7 mouse cellular contexts compared by ENCODE assay signal in genomic region chr6:7847890-7848508, GRCm38 (mm10). TPM values are rescaled to one million over a fixed set of nuclear protein-coding genes. Genes with fewer than 3 reads are reported as not detected.
DNase-seq lines count a peak whose midpoint lies in the region; ATAC-seq lines count a peak whose summit lies in the region.

No protein-coding gene starts in this region.

- H3K4me3 ChIP-seq in liver, embryonic 15.5 days (replicated peaks) = peak overlapping the region; percentile 19; the same call in 1 of the 2 replicates
- H3K4me3 ChIP-seq in forebrain, embryonic 13.5 days = no peak overlapping the region

- DNase-seq in kidney, adult 9 months = peak; percentile 57
- DNase-seq in kidney, postnatal 14 days = no peak
- DNase-seq in CD4-positive helper T cell, adult 2 months (ENCODE audit: low read depth, low spot score) = peak; percentile 10
- DNase-seq in adrenal gland, postnatal 14 days = peak; percentile 62
- no peak for DNase-seq in cerebellum, postnatal 36 days

- H3K27me3 ChIP-seq in liver, embryonic 15.5 days = no peaks in the 10 kb centered on the region
- no peaks in the 10 kb centered on the region for H3K27me3 ChIP-seq in forebrain, embryonic 13.5 days

- WGBS in liver, embryonic 15.5 days (ENCODE audit: insufficient replicate concordance) = 22% methylated on average over 6 of the region's 6 CpGs
- 65% methylated on average over 6 of the region's 6 CpGs for WGBS in forebrain, embryonic 13.5 days

- H3K27ac ChIP-seq in liver, embryonic 15.5 days (replicated peaks) = peak overlapping the region; percentile 3; the same call in 1 of the 2 replicates
- H3K27ac ChIP-seq in forebrain, embryonic 13.5 days = no peak overlapping the region

- no peaks in the 10 kb centered on the region for H3K9me3 ChIP-seq in liver, embryonic 15.5 days (replicated peaks)
- no peaks in the 10 kb centered on the region for H3K9me3 ChIP-seq in forebrain, embryonic 13.5 days (replicated peaks)

- 0 out of 2 replicates have a peak overlapping the region, but pooled peaks have one; percentile 14 for H3K9ac ChIP-seq in liver, embryonic 15.5 days
- no peak overlapping the region for H3K9ac ChIP-seq in forebrain, embryonic 13.5 days

- no peak for ATAC-seq in liver, embryonic 15.5 days (ENCODE audit: insufficient read depth)
- ATAC-seq in forebrain, embryonic 13.5 days = no peak

- no peaks in the 10 kb centered on the region for H3K36me3 ChIP-seq in liver, embryonic 15.5 days (replicated peaks)
- no peaks in the 10 kb centered on the region for H3K36me3 ChIP-seq in forebrain, embryonic 13.5 days (ENCODE audit: poor library complexity, severe bottlenecking)

- H3K4me1 ChIP-seq in liver, embryonic 15.5 days (replicated peaks) = peaks cover 55% of the 10 kb centered on the region
- peaks cover 19% of the 10 kb centered on the region for H3K4me1 ChIP-seq in forebrain, embryonic 13.5 days

- peak overlapping the region; percentile 52 for H3K4me2 ChIP-seq in liver, embryonic 15.5 days
- H3K4me2 ChIP-seq in forebrain, embryonic 13.5 days = no peak overlapping the region

RNA-seq across cellular contexts. Expression of gene C1galt1, which starts 3.4 kb away (rescaled TPM):
- 30.3 and 30.7 TPM in 2 replicates for total RNA-seq in adrenal gland, postnatal 14 days (2021)
- 3.5 and 4.1 TPM in 2 replicates for polyA plus RNA-seq in liver, embryonic 15.5 days (2015; fragmentation: Nextera tagmentation; extraction: Ambion mirVana)
- polyA plus RNA-seq in forebrain, embryonic 13.5 days (2015; fragmentation: Nextera tagmentation; extraction: Ambion mirVana) = 1.5 and 1.6 TPM in 2 replicates

Comparison
In these comparisons a context has a peak if more than half of its experiments do, and no peak if none do; other contexts are left out.
1. DNase-seq: peak in kidney, adult 9 months (single experiment), CD4-positive helper T cell, adult 2 months (single experiment) and adrenal gland, postnatal 14 days (single experiment); none in kidney, postnatal 14 days (single experiment) and cerebellum, postnatal 36 days (0 of 2).